Mouse (Mus musculus) myocyte (in vitro differentiated cells): ENCODE data around the gene Tbc1d17. TPM values are rescaled to one million over a fixed set of nuclear protein-coding genes. Genes with fewer than 3 reads are reported as not detected.

Experiments
- H3K27me3 ChIP-seq: one replicate; pipeline ENCODE4 v1.6.1; 2011; ENCODE audit not compliant: control insufficient read depth, insufficient read depth, insufficient read length
- H3K36me3 ChIP-seq: one replicate; pipeline ENCODE4 v1.6.1; 2011; ENCODE audit not compliant: control insufficient read depth, insufficient read depth
- H3K4me2 ChIP-seq: one replicate; pipeline ENCODE4 v1.6.1; 2011; ENCODE audit warnings: low read depth, control low read depth
- H3K4me3 ChIP-seq: one replicate; pipeline ENCODE4 v1.5.1; 2011; ENCODE audit warnings: mild to moderate bottlenecking, control low read depth, moderate library complexity
- H3K79me2 ChIP-seq: one replicate; pipeline ENCODE4 v1.6.1; 2011; ENCODE audit not compliant: control insufficient read depth, insufficient read depth
- H3ac ChIP-seq: one replicate; pipeline ENCODE4 v1.6.1; 2011; ENCODE audit not compliant: control insufficient read depth, insufficient read length
- CEBPB ChIP-seq: IDR thresholded peaks from 2 replicates; pipeline ENCODE4 v1.6.1; 2011; ENCODE audit warnings: mild to moderate bottlenecking, moderate library complexity; ENCODE audit not compliant: poor library complexity, insufficient read depth, severe bottlenecking
- E2F4 ChIP-seq: IDR thresholded peaks from one replicate; pipeline ENCODE4 v1.6.1; 2011; ENCODE audit warnings: mild to moderate bottlenecking, control low read depth, moderate library complexity; ENCODE audit not compliant: insufficient read depth
- MYOD1 ChIP-seq, 3 experiments: IDR thresholded peaks; one replicate each; pipeline ENCODE4 v1.6.1; 2011; ENCODE audit warnings: control low read depth in 2 of 3, low read depth in 2 of 3, mild to moderate bottlenecking in 2 of 3, moderate library complexity in 1 of 3; ENCODE audit not compliant: insufficient read length in 2 of 3, control insufficient read depth in 1 of 3
- MYOG ChIP-seq, 3 experiments: IDR thresholded peaks; one replicate each; pipeline ENCODE4 v1.6.1; 2011; ENCODE audit warnings: control low read depth in 2 of 3, low read depth in 2 of 3, mild to moderate bottlenecking in 2 of 3; ENCODE audit not compliant: insufficient read length in 2 of 3, control insufficient read depth in 1 of 3, insufficient read depth in 1 of 3
- POLR2A ChIP-seq: IDR thresholded peaks from one replicate; pipeline ENCODE4 v1.6.1; 2011; ENCODE audit warnings: low read depth, mild to moderate bottlenecking, control low read depth, moderate library complexity; ENCODE audit not compliant: insufficient read length
- POLR2AphosphoS2 ChIP-seq: IDR thresholded peaks from one replicate; pipeline ENCODE4 v1.6.1; 2011; ENCODE audit warnings: low read depth, control low read depth; ENCODE audit not compliant: insufficient read length
- SRF ChIP-seq: IDR thresholded peaks from one replicate; pipeline ENCODE4 v1.6.1; 2011; ENCODE audit warnings: low read depth; ENCODE audit not compliant: control insufficient read depth, insufficient read length
- TCF12 ChIP-seq: IDR thresholded peaks from one replicate; pipeline ENCODE4 v1.6.1; 2011; ENCODE audit warnings: mild to moderate bottlenecking, control low read depth; ENCODE audit not compliant: poor library complexity, insufficient read depth, severe bottlenecking
- TCF3 ChIP-seq: IDR thresholded peaks from one replicate; pipeline ENCODE4 v1.6.1; 2011; ENCODE audit warnings: low read depth, control low read depth; ENCODE audit not compliant: insufficient read length
- USF1 ChIP-seq: IDR thresholded peaks from one replicate; pipeline ENCODE4 v1.6.1; 2011; ENCODE audit warnings: low read depth, mild to moderate bottlenecking, control low read depth, moderate library complexity
- polyA plus RNA-seq: library from polyadenylated mRNA; unstranded; fragments of >200 nt; fragmentation: generic; extraction: Trizol; gene quantifications from one replicate; pipeline ENCODE4 v1.2.1, GENCODE M21; 2012; ENCODE audit warnings: missing spikeins

The Tbc1d17 gene
- polyA plus RNA-seq, 1 experiment: 53.8 TPM

DNA sequence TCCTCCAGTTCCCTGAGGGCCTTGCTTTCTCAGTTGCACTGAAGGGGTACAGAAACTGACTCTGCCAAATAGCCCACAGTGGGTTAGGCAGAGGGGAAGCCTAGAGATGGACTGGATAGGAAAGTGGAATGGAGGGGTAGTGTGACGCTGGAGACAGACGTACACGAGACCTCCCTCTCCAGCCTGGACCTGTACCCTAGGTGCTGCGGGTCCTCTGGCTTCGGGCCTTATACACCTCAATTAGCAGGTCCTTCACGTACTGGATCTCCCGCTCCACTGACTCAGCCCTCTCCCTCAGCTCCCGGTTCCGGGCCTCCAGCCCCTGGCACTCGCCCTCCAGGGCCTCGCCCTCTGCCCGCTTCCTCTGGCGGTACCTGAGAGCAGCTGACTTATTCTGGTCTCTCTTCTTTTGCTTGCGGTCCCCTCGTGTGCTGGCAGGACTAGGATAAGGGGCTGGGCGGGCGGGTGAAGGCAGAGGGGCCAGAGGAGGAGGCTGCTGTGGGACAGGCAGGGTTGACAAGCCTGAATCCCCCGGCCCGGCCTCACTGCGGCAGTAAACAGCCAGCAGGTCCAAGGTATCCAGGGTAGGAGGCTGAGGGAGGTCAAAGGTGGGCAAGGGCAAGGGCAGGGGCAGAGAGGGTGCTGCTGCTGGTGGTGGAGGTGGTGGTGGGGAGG, 36.1 kb downstream of the Tbc1d17 start:
- TF ChIP-seq POLR2A (peak; percentile 29), SRF (no peak), POLR2AphosphoS2 (peak; percentile 77)
- Histone ChIP-seq H3K4me2 (no peak overlapping the region), H3K79me2 (peaks cover 37% of the 10 kb centered on the region), H3K4me3 (peak overlapping the region; percentile 94), H3ac (no peak overlapping the region), H3K27me3 (no peaks in the 10 kb centered on the region), H3K36me3 (peaks cover 39% of the 10 kb centered on the region)

DNA sequence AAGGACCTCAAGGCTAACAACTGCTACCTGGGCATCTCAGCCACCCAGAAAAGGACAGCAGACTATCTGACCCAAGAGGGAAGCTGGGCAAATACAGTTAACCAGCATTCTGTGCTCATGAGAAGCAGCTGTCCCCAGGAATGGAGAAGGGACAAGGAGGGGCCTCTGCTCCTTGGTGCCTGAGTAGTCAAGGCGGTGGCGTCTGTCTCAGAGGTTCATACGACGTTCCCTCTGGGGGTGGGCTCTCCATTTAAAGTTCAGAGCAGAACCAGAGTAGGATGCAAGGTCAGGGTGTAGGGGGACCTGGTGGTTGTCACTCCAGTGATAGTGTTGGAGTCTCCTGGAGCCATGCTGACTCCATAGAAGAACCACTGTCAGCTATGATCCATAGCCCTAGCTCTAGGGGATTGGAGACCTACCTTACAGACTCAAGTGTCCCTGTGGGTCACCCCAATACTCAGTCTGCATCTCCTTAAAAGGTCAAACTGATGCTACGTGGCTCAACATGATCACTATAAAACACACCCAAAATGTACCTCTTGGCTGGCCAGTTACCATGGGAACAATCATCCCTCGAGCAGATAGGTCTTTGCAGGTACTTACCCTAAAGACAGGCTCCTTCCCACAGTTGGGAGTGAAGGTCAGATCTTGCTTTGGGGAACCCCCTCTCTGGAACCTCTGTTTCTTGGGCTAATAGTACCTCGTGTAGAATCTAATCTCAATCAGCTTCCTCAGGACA, 37.9 kb downstream of the Tbc1d17 start:
- Histone ChIP-seq H3K79me2 (peaks cover 24% of the 10 kb centered on the region), H3ac (no peak overlapping the region), H3K36me3 (peaks cover 39% of the 10 kb centered on the region), H3K4me3 (no peak overlapping the region), H3K4me2 (no peak overlapping the region), H3K27me3 (no peaks in the 10 kb centered on the region)
- peak; percentile 88 for TF ChIP-seq POLR2AphosphoS2
- TF ChIP-seq SRF: no peak

DNA sequence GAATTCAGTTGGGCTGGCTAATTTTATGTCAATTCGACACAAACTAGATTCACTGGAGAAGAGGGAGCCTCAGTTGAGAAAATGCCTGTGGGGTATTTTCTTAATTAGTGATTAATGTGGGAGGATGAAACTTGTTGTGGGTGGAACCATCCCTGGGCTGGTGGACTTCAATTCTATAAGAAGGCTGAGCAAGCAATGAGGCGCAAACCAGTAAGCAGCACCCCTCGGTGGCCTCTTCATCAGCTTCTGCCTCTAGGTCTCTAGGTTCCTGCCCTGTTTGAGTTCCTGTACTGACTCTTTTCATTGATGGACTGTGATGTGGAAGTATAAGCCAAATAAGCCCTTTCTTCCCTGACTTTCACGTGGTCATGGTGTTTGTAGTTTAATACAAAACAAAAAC, 38.5 kb downstream of the Tbc1d17 start:
- TF ChIP-seq POLR2A (peak; percentile 10), TCF12 (no peak), SRF (no peak), TCF3 (no peak), POLR2AphosphoS2 (peak; percentile 69)
- H3K27me3 ChIP-seq: peaks cover 4% of the 10 kb centered on the region
- H3K4me2 ChIP-seq: no peak overlapping the region
- H3K79me2 ChIP-seq: peaks cover 20% of the 10 kb centered on the region
- peaks cover 39% of the 10 kb centered on the region for H3K36me3 ChIP-seq
- H3ac ChIP-seq: no peak overlapping the region
- H3K4me3 ChIP-seq: no peak overlapping the region

- Histone ChIP-seq H3K36me3 (peaks cover 36% of the 10 kb centered on the region), H3K4me2 (no peak overlapping the region), H3ac (no peak overlapping the region), H3K79me2 (peaks cover 11% of the 10 kb centered on the region), H3K27me3 (peaks cover 8% of the 10 kb centered on the region), H3K4me3 (no peak overlapping the region)
- TF ChIP-seq POLR2AphosphoS2: peak; percentile 97
- no peak for TF ChIP-seq CEBPB
- TF ChIP-seq TCF12: no peak
These were observed 39.4 kb downstream of the Tbc1d17 start for GRCm38 (mm10) chr7:44809466-44809865.

- Histone ChIP-seq H3ac (no peak overlapping the region), H3K4me2 (no peak overlapping the region), H3K36me3 (peaks cover 31% of the 10 kb centered on the region), H3K4me3 (no peak overlapping the region), H3K79me2 (peaks cover 6% of the 10 kb centered on the region), H3K27me3 (peaks cover 14% of the 10 kb centered on the region)
- TF ChIP-seq TCF12 (no peak), POLR2AphosphoS2 (peak; percentile 71), CEBPB (no peak)
These were observed 40.0 kb downstream of the Tbc1d17 start for GRCm38 (mm10) chr7:44808927-44809326.

GRCm38 (mm10) chr7:44792781-44793180, 56.1 kb downstream of the Tbc1d17 start:
- H3ac ChIP-seq: no peak overlapping the region
- no peaks in the 10 kb centered on the region for H3K79me2 ChIP-seq
- H3K4me3 ChIP-seq: no peak overlapping the region
- no peak overlapping the region for H3K4me2 ChIP-seq
- no peaks in the 10 kb centered on the region for H3K36me3 ChIP-seq
- TF ChIP-seq E2F4: no peak
- H3K27me3 ChIP-seq: peaks cover 41% of the 10 kb centered on the region

DNA sequence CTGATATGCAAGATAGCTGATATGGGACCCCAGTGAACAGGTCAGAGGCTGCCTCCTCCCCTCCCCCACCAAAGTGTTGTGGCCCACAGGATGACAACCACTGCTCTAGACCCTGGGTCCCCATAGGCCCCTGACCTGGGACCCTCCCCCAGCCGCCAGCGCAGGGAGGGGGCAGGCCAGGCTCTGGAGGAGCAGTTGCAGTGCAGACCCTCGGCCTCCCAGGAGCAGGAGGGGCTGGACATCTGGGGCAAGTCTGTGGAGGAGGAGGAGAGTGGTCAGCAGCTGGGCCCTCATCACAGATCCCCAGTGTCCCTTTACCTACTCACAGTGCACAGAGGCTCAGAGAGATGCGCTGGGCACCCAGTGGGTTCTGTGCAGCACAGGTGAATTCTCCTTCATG, 58.8 kb downstream of the Tbc1d17 start:
- H3K27me3 ChIP-seq: peaks cover 48% of the 10 kb centered on the region
- H3K4me2 ChIP-seq: no peak overlapping the region
- no peak overlapping the region for H3ac ChIP-seq
- H3K79me2 ChIP-seq: no peaks in the 10 kb centered on the region
- H3K4me3 ChIP-seq: no peak overlapping the region
- H3K36me3 ChIP-seq: no peaks in the 10 kb centered on the region
- TF ChIP-seq MYOD1 (IDR thresholded peaks at IDR 0.05; ENCODE audit: control insufficient read depth in 1 of 3, insufficient read length in 2 of 3, low read depth in 2 of 3): no peak
- TF ChIP-seq CEBPB: no peak
- TF ChIP-seq USF1: no peak
- TF ChIP-seq MYOG (IDR thresholded peaks at IDR 0.05; ENCODE audit: control insufficient read depth in 1 of 3, insufficient read depth in 1 of 3, insufficient read length in 2 of 3, low read depth in 2 of 3): no peak
